Mouse (Mus musculus): ENCODE results near the gene Prmt9.

DNA sequence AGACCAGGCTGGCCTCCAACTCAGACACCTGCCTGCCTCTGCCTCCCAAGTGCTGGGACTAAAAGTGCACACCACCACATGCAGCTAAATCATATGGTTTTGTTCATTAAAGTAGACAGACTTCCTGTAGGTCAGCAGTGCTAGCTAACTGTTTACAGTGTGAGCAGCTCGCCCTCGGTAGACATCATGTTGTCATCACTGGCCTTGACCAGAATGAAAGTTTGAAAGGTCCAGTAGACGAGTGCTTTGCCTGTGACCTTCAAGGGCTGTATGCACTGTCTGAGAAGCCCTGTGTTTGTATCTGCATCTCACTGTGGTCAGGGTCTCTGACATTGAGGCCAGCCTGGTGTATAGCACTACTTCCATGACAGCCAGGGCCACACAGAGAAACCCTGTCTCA is 12.2 kb downstream of the Prmt9 start:
- TF ChIP-seq CTCF (IDR thresholded peaks at IDR 0.05; ENCODE audit: low read depth, low read length): no peak
- no peak for TF ChIP-seq GATA1 (IDR thresholded peaks at IDR 0.05; ENCODE audit: borderline replicate concordance, low read length)
